Mouse (Mus musculus): ENCODE measurements around the gene Rfng. TPM values are rescaled to one million over a fixed set of nuclear protein-coding genes. Genes with fewer than 3 reads are reported as not detected.

Gene Rfng
- polyA plus RNA-seq, 1 experiment from 2014 or later = 28.8 TPM

GRCm38 (mm10) chr11:120819556-120819955 is 35.5 kb upstream of the Rfng start:
- no peak for ATAC-seq (ENCODE audit: low FRiP score)
- no peak overlapping the region for H3K4me3 ChIP-seq (ENCODE audit: low read depth, low read length)
- no peaks in the 10 kb centered on the region for H3K9me3 ChIP-seq (ENCODE audit: control insufficient read depth, low read length)
- WGBS = 92% methylated on average over 6 of the region's 6 CpGs
- no peak overlapping the region for H3K27ac ChIP-seq (ENCODE audit: low read depth, low read length)
- no peak overlapping the region for H3K4me2 ChIP-seq (replicated peaks; ENCODE audit: low read depth, low read length)
- H3K27me3 ChIP-seq (ENCODE audit: control insufficient read depth, insufficient read depth, low read length) = no peaks in the 10 kb centered on the region
- H3K4me1 ChIP-seq (replicated peaks; ENCODE audit: control insufficient read depth, insufficient read depth, low read length) = peaks cover 21% of the 10 kb centered on the region
- H3K36me3 ChIP-seq (ENCODE audit: control insufficient read depth, insufficient read depth, low read length) = peaks cover 43% of the 10 kb centered on the region
- no peak overlapping the region for H3K9ac ChIP-seq (ENCODE audit: low read depth, low read length)
- no peak for DNase-seq (ENCODE audit: low spot score)

GRCm38 (mm10) chr11:120818251-120818650 is 34.2 kb upstream of the Rfng start:
- peaks cover 55% of the 10 kb centered on the region for H3K36me3 ChIP-seq (ENCODE audit: control insufficient read depth, insufficient read depth, low read length)
- no peak overlapping the region for H3K4me2 ChIP-seq (replicated peaks; ENCODE audit: low read depth, low read length)
- no peaks in the 10 kb centered on the region for H3K27me3 ChIP-seq (ENCODE audit: control insufficient read depth, insufficient read depth, low read length)
- 94% methylated on average over 13 of the region's 13 CpGs for WGBS
- no peak overlapping the region for H3K4me3 ChIP-seq (ENCODE audit: low read depth, low read length)
- no peak overlapping the region for H3K9ac ChIP-seq (ENCODE audit: low read depth, low read length)
- DNase-seq (ENCODE audit: low spot score) (no peak), ATAC-seq (ENCODE audit: low FRiP score) (no peak)
- no peaks in the 10 kb centered on the region for H3K9me3 ChIP-seq (ENCODE audit: control insufficient read depth, low read length)
- H3K27ac ChIP-seq (ENCODE audit: low read depth, low read length) = no peak overlapping the region
- H3K4me1 ChIP-seq (replicated peaks; ENCODE audit: control insufficient read depth, insufficient read depth, low read length) = peaks cover 21% of the 10 kb centered on the region

GRCm38 (mm10) chr11:120817358-120817757 is 33.4 kb upstream of the Rfng start:
- ATAC-seq (ENCODE audit: low FRiP score) (no peak), DNase-seq (ENCODE audit: low spot score) (no peak)
- no peak overlapping the region for H3K9ac ChIP-seq (ENCODE audit: low read depth, low read length)
- no peaks in the 10 kb centered on the region for H3K27me3 ChIP-seq (ENCODE audit: control insufficient read depth, insufficient read depth, low read length)
- H3K4me3 ChIP-seq (ENCODE audit: low read depth, low read length) = no peak overlapping the region
- H3K36me3 ChIP-seq (ENCODE audit: control insufficient read depth, insufficient read depth, low read length) = peaks cover 61% of the 10 kb centered on the region
- peaks cover 16% of the 10 kb centered on the region for H3K4me1 ChIP-seq (replicated peaks; ENCODE audit: control insufficient read depth, insufficient read depth, low read length)
- H3K4me2 ChIP-seq (replicated peaks; ENCODE audit: low read depth, low read length) = no peak overlapping the region
- H3K9me3 ChIP-seq (ENCODE audit: control insufficient read depth, low read length) = no peaks in the 10 kb centered on the region
- H3K27ac ChIP-seq (ENCODE audit: low read depth, low read length) = no peak overlapping the region
- 94% methylated on average over 6 of the region's 6 CpGs for WGBS

- WGBS = 96% methylated on average over 16 of the region's 16 CpGs
- no peak for ATAC-seq (ENCODE audit: low FRiP score)
- H3K4me3 ChIP-seq (ENCODE audit: low read depth, low read length) = no peak overlapping the region
- H3K9ac ChIP-seq (ENCODE audit: low read depth, low read length) = no peak overlapping the region
- no peak overlapping the region for H3K27ac ChIP-seq (ENCODE audit: low read depth, low read length)
- H3K9me3 ChIP-seq (ENCODE audit: control insufficient read depth, low read length) = no peaks in the 10 kb centered on the region
- H3K4me2 ChIP-seq (replicated peaks; ENCODE audit: low read depth, low read length) = no peak overlapping the region
- peaks cover 67% of the 10 kb centered on the region for H3K36me3 ChIP-seq (ENCODE audit: control insufficient read depth, insufficient read depth, low read length)
- H3K27me3 ChIP-seq (ENCODE audit: control insufficient read depth, insufficient read depth, low read length) = no peaks in the 10 kb centered on the region
- no peak for DNase-seq (ENCODE audit: low spot score)
- H3K4me1 ChIP-seq (replicated peaks; ENCODE audit: control insufficient read depth, insufficient read depth, low read length) = no peaks in the 10 kb centered on the region
Measured at GRCm38 (mm10) chr11:120812068-120812467, 28.1 kb upstream of the Rfng start.

DNA sequence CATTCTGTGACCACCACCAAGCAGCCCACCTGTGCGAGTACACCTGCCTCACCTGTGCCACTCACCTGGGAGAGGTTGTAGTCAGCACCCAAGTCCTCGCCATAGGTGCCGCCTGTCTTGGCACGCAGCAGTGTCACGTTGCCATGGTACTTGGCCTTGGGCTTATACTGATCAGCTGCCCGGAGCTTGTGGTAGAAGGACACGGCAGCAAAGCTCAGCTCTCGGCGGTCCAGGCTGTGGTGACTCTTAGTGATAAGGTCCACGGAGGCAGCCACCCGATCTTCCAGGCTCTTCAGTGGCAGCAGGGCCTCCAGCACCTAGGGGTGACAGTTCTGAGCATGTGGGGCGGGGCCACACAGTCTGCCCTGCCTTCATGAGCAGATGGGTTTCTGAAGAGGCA is 24.0 kb upstream of the Rfng start:
- DNase-seq (ENCODE audit: low spot score) = no peak
- H3K9me3 ChIP-seq (ENCODE audit: control insufficient read depth, low read length) = no peaks in the 10 kb centered on the region
- H3K4me3 ChIP-seq (ENCODE audit: low read depth, low read length) = no peak overlapping the region
- no peak overlapping the region for H3K27ac ChIP-seq (ENCODE audit: low read depth, low read length)
- peaks cover 44% of the 10 kb centered on the region for H3K36me3 ChIP-seq (ENCODE audit: control insufficient read depth, insufficient read depth, low read length)
- no peak overlapping the region for H3K4me2 ChIP-seq (replicated peaks; ENCODE audit: low read depth, low read length)
- H3K9ac ChIP-seq (ENCODE audit: low read depth, low read length) = no peak overlapping the region
- no peaks in the 10 kb centered on the region for H3K27me3 ChIP-seq (ENCODE audit: control insufficient read depth, insufficient read depth, low read length)
- no peaks in the 10 kb centered on the region for H3K4me1 ChIP-seq (replicated peaks; ENCODE audit: control insufficient read depth, insufficient read depth, low read length)
- WGBS = 92% methylated on average over 12 of the region's 12 CpGs
- ATAC-seq (ENCODE audit: low FRiP score) = no peak

- no peak overlapping the region for H3K9ac ChIP-seq (ENCODE audit: low read depth, low read length)
Measured at GRCm38 (mm10) chr11:120805375-120806298, 21.6 kb upstream of the Rfng start.

DNA sequence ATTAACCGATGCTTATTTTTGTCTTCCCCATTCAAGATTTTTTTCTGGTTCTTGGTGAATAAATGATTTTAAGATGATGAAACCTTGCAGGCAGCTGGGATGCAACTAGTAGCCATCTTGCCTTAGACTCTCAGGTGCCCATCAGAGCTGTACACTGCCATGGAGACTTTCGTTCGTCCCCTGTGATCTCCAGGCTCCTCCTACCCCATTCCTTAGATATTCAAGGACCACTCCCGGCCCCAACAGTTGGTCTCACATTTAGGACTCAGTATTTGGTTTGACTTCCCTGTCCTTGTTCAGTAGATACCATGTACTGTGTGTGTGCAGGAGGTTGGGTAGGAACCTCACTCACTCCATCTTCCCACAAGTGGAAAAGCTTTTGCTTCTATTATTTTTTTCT is 20.8 kb upstream of the Rfng start:
- no peak overlapping the region for H3K4me2 ChIP-seq (replicated peaks; ENCODE audit: low read depth, low read length)
- H3K27ac ChIP-seq (ENCODE audit: low read depth, low read length) = no peak overlapping the region
- no peaks in the 10 kb centered on the region for H3K9me3 ChIP-seq (ENCODE audit: control insufficient read depth, low read length)
- no peaks in the 10 kb centered on the region for H3K27me3 ChIP-seq (ENCODE audit: control insufficient read depth, insufficient read depth, low read length)
- ATAC-seq (ENCODE audit: low FRiP score) (no peak), DNase-seq (ENCODE audit: low spot score) (no peak)
- WGBS = 65% methylated on average over 4 of the region's 4 CpGs
- no peak overlapping the region for H3K9ac ChIP-seq (ENCODE audit: low read depth, low read length)
- no peak overlapping the region for H3K4me3 ChIP-seq (ENCODE audit: low read depth, low read length)
- H3K4me1 ChIP-seq (replicated peaks; ENCODE audit: control insufficient read depth, insufficient read depth, low read length) = peaks cover 4% of the 10 kb centered on the region; the same call in 1 of the 2 replicates
- H3K36me3 ChIP-seq (ENCODE audit: control insufficient read depth, insufficient read depth, low read length) = peaks cover 26% of the 10 kb centered on the region

More at GRCm38 (mm10) chr11:120805375-120806298, 21.6 kb upstream of the Rfng start:
- DNase-seq (ENCODE audit: low spot score) = no peak
- H3K4me2 ChIP-seq (replicated peaks; ENCODE audit: low read depth, low read length) = no peak overlapping the region
- WGBS = 87% methylated on average over 7 of the region's 7 CpGs
- H3K27me3 ChIP-seq (ENCODE audit: control insufficient read depth, insufficient read depth, low read length) = no peaks in the 10 kb centered on the region
- H3K4me1 ChIP-seq (replicated peaks; ENCODE audit: control insufficient read depth, insufficient read depth, low read length) = no peaks in the 10 kb centered on the region
- peaks cover 32% of the 10 kb centered on the region for H3K36me3 ChIP-seq (ENCODE audit: control insufficient read depth, insufficient read depth, low read length)
- no peak for ATAC-seq (ENCODE audit: low FRiP score)
- H3K4me3 ChIP-seq (ENCODE audit: low read depth, low read length) = no peak overlapping the region
- no peak overlapping the region for H3K27ac ChIP-seq (ENCODE audit: low read depth, low read length)
- H3K9me3 ChIP-seq (ENCODE audit: control insufficient read depth, low read length) = no peaks in the 10 kb centered on the region

GRCm38 (mm10) chr11:120804274-120804673 is 20.3 kb upstream of the Rfng start:
- Histone ChIP-seq H3K9ac (ENCODE audit: low read depth, low read length) (no peak overlapping the region), H3K4me2 (replicated peaks; ENCODE audit: low read depth, low read length) (no peak overlapping the region), H3K36me3 (ENCODE audit: control insufficient read depth, insufficient read depth, low read length) (peaks cover 26% of the 10 kb centered on the region), H3K27ac (ENCODE audit: low read depth, low read length) (no peak overlapping the region), H3K4me3 (ENCODE audit: low read depth, low read length) (no peak overlapping the region), H3K27me3 (ENCODE audit: control insufficient read depth, insufficient read depth, low read length) (no peaks in the 10 kb centered on the region), H3K9me3 (ENCODE audit: control insufficient read depth, low read length) (no peaks in the 10 kb centered on the region), H3K4me1 (replicated peaks; ENCODE audit: control insufficient read depth, insufficient read depth, low read length) (peaks cover 4% of the 10 kb centered on the region; the same call in 1 of the 2 replicates)
- ATAC-seq (ENCODE audit: low FRiP score) (no peak), DNase-seq (ENCODE audit: low spot score) (no peak)
- 87% methylated on average over 7 of the region's 7 CpGs for WGBS

Data from hindbrain, embryonic 11.5 days (tissue).